Mouse (Mus musculus) thymus, adult 2 months (tissue): ENCODE data around the gene Gm4177. TPM values are rescaled to one million over a fixed set of nuclear protein-coding genes. Genes with fewer than 3 reads are reported as not detected.
"Not testable (repeated sequence)": the region's sequence is repeated elsewhere in the genome, so short reads cannot be mapped to it uniquely, and the experiment has no call there.

Source experiments
- DNase-seq: peaks from one replicate; pipeline ENCODE4 v3.0.0; 2021
- H3K27ac ChIP-seq: fragments of 200-500 bp; 2 replicates; pipeline ENCODE4 v1.5.1; 2012; ENCODE audit warnings: low read length, control low read depth; ENCODE audit not compliant: control insufficient read depth, insufficient read depth
- H3K27me3 ChIP-seq: fragments of 200-500 bp; 2 replicates; pipeline ENCODE4 v1.6.1; 2012; ENCODE audit warnings: mild to moderate bottlenecking, low read length, moderate library complexity, mixed read lengths; ENCODE audit not compliant: control insufficient read depth, insufficient read depth
- H3K36me3 ChIP-seq: fragments of 200-500 bp; 2 replicates; pipeline ENCODE4 v1.6.1; 2012; ENCODE audit warnings: mild to moderate bottlenecking, low read length, moderate library complexity; ENCODE audit not compliant: control insufficient read depth, insufficient read depth
- H3K4me1 ChIP-seq: fragments of 200-500 bp; replicated peaks from 2 replicates; pipeline ENCODE4 v1.6.1; 2012; ENCODE audit warnings: low read length; ENCODE audit not compliant: control insufficient read depth, insufficient read depth
- H3K4me3 ChIP-seq: fragments of 200-500 bp; 2 replicates; pipeline ENCODE4 v1.5.1; 2012; ENCODE audit warnings: mild to moderate bottlenecking, low read length, control low read depth, moderate library complexity; ENCODE audit not compliant: control insufficient read depth, insufficient read depth
- WGBS: fragments of 180-500 bp; shearing (Covaris S2); methylation state at CpG from one replicate; pipeline ENCODE4 v1.1.7; 2018; 5-methylcytosine and 5-hydroxymethylcytosine counted together
- polyA plus RNA-seq: library from polyadenylated mRNA; depleted of rRNA; stranded (reverse); fragments of >200 nt; gene quantifications from 2 replicates; pipeline ENCODE4 v1.2.3, GENCODE M21; 2012; rRNA removed

Gm4177 gene
- not detected in 2 replicates for polyA plus RNA-seq

GRCm38 (mm10) chr7:21796628-21797027, at the start of gene Gm4177:
Gene Gm4177, minus strand, starts transcription at chr7:21796728.
- not testable (repeated sequence) for H3K4me3 ChIP-seq, H3K27me3 ChIP-seq, H3K4me1 ChIP-seq, H3K36me3 ChIP-seq, DNase-seq, H3K27ac ChIP-seq
- WGBS, result no CpG with 5 or more reads among the region's 3 CpGs

GRCm38 (mm10) chr7:21844167-21844566, 47.6 kb upstream of the Gm4177 start, which contains the start of gene Gm5725:
Gene Gm5725, minus strand, starts transcription at chr7:21844267.
- not testable (repeated sequence) for DNase-seq, H3K36me3 ChIP-seq, H3K27ac ChIP-seq, H3K4me3 ChIP-seq, H3K27me3 ChIP-seq, H3K4me1 ChIP-seq
- no CpG with 5 or more reads among the region's 1 CpGs for WGBS

GRCm38 (mm10) chr7:21832051-21832450, 35.5 kb upstream of the Gm4177 start, which contains the start of gene Vmn1r135:
Gene Vmn1r135, plus strand, starts transcription at chr7:21832351.
- not testable (repeated sequence) for H3K4me1 ChIP-seq, H3K27ac ChIP-seq, H3K4me3 ChIP-seq, DNase-seq, H3K36me3 ChIP-seq, H3K27me3 ChIP-seq
- no CpG with 5 or more reads among the region's 1 CpGs for WGBS

- H3K4me3 ChIP-seq, H3K27ac ChIP-seq, H3K27me3 ChIP-seq, H3K36me3 ChIP-seq, DNase-seq, H3K4me1 ChIP-seq: not testable (repeated sequence)
- no CpG with 5 or more reads among the region's 5 CpGs for WGBS
These were observed 35.2 kb downstream of the Gm4177 start, which contains the start of gene Gm4175 for GRCm38 (mm10) chr7:21761375-21761774. Gene Gm4175, minus strand, starts transcription at chr7:21761475.

Other genes starting within 250 kb of the Gm4177 start
- not detected in 2 replicates for gene Vmn1r132, start 182.6 kb downstream of the Gm4177 start, polyA plus RNA-seq
- gene Gm4175, start 35.3 kb downstream of the Gm4177 start, polyA plus RNA-seq, result not detected in 2 replicates
- gene Vmn1r135, start 35.6 kb upstream of the Gm4177 start, polyA plus RNA-seq, result not detected in 2 replicates
- gene Gm5725, start 47.5 kb upstream of the Gm4177 start, polyA plus RNA-seq, result not detected in 2 replicates
- gene Gm5891, start 124.6 kb upstream of the Gm4177 start, polyA plus RNA-seq, result not detected in 2 replicates
- not detected in 2 replicates for gene Vmn1r137, start 197.9 kb upstream of the Gm4177 start, polyA plus RNA-seq
- gene Vmn1r138, start 232.2 kb upstream of the Gm4177 start, polyA plus RNA-seq, result not detected in 2 replicates